Mouse (Mus musculus): Measurements from ENCODE around the gene Ndufb5. TPM values are rescaled to one million over a fixed set of nuclear protein-coding genes. Genes with fewer than 3 reads are reported as not detected.
"Not testable (repeated sequence)": the region's sequence is repeated elsewhere in the genome, so short reads cannot be mapped to it uniquely, and the experiment has no call there.

The Ndufb5 gene
- polyA plus RNA-seq, 1 experiment from 2014 or later = 282 TPM

DNA sequence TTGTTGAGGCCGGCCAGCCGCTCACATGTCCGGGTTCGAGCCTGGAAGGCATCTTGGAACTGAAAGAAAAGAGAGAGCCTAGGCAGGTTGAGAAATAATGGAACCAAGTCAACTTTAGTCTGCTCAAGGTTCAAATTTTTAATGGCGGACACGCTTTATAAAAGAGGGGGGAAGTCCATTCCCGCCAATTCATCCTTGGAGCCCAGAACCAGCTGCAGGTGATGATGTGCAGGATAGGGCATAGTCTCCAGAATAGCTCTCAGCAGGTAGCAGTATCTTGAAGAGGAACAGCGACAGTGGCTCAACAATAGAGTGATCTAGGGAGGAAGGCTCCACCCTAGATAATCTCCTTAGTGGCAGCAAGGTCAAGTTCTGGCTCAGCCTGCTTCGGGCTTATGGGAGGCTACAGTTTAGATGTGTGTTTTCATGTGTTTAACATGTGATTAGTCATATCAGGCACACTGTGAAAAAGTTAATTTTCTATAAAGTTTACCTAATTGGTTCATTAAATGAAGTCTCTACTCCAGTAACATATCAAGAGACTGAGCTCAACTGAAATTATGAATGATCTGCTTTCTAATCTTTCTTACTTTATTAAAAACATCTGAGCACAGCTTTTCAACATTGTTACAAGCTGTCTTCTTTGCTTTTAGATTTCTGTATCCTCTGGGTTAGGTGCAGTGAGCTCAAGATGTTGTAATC is 31.0 kb upstream of the Ndufb5 start, which contains the start of gene Actl6a:
TSS of gene Actl6a (plus strand) at position 652 of the 702 bp plus-strand sequence.
- H3K9me3 ChIP-seq; H3K9ac ChIP-seq (replicated peaks); H3K4me2 ChIP-seq (replicated peaks); ATAC-seq (ENCODE audit: low FRiP score, low read depth); H3K27me3 ChIP-seq; H3K4me3 ChIP-seq; H3K4me1 ChIP-seq; H3K27ac ChIP-seq (replicated peaks); H3K36me3 ChIP-seq: not testable (repeated sequence)
- WGBS = 81% methylated on average over 9 of the region's 9 CpGs

- no peak overlapping the region for H3K27ac ChIP-seq (replicated peaks)
- no peak overlapping the region for H3K9ac ChIP-seq (replicated peaks)
- H3K4me1 ChIP-seq = peaks cover 8% of the 10 kb centered on the region
- peak overlapping the region; percentile 94 for H3K4me3 ChIP-seq
- H3K36me3 ChIP-seq = peaks cover 15% of the 10 kb centered on the region
- H3K27me3 ChIP-seq = no peaks in the 10 kb centered on the region
- peak overlapping the region; percentile 78 for H3K4me2 ChIP-seq (replicated peaks)
- WGBS = 2% methylated on average over 4 of the region's 4 CpGs
- no peaks in the 10 kb centered on the region for H3K9me3 ChIP-seq
- no peak for ATAC-seq (ENCODE audit: low FRiP score, low read depth)
Measured at GRCm38 (mm10) chr3:32708052-32708367, 28.8 kb upstream of the Ndufb5 start.

DNA sequence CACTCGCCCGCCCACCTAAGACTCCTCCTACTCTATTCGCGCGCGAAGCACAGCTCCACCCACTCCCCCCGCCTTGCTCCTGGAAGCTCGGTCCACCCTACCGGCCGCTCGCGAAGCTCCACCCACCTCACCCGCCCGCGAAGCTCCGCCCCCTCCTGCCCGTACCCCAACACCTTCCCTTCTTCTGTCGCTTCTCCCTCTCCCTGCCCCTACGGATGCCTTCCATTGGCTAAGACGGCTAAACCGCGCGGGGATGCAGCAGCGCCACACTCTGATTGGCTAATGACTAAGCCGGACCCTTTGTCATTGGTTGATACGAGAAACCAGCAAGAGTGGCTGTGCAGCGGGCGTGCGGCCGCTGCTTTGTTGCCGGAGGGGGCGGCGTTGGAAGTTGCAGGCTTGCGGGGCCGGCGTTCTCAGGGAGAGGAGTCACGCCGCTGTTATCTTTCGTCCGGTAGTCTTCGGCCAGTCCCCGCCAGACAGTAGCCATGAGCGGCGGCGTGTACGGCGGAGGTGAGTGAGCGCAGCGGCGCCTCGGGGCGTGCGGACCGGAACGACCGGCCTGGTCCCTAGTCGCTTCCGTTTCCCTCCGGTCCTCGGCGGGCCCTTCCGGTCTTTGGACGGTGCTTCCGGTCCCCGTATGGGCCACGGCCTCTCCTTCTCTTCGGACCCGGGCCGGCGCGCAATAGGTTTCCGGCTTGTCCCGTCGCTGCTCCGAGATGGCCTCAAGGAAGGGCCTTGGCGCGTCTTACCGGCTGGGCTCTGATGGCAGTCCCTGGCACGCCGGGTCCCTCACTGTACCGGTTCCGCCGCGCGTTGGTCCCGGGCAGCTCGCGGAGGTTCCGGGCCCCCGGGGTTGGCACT is 28.2 kb upstream of the Ndufb5 start:
- peak overlapping the region; percentile 92 for H3K9ac ChIP-seq (replicated peaks)
- peak overlapping the region; percentile 78 for H3K4me2 ChIP-seq (replicated peaks)
- H3K27me3 ChIP-seq = no peaks in the 10 kb centered on the region
- peak overlapping the region; percentile 94 for H3K4me3 ChIP-seq
- peak overlapping the region; percentile 91 for H3K27ac ChIP-seq (replicated peaks)
- under 1% methylated on average over 88 of the region's 90 CpGs for WGBS
- ATAC-seq (ENCODE audit: low FRiP score, low read depth) = peak; percentile 100
- peaks cover 21% of the 10 kb centered on the region for H3K36me3 ChIP-seq
- H3K4me1 ChIP-seq = peaks cover 8% of the 10 kb centered on the region
- no peaks in the 10 kb centered on the region for H3K9me3 ChIP-seq

DNA sequence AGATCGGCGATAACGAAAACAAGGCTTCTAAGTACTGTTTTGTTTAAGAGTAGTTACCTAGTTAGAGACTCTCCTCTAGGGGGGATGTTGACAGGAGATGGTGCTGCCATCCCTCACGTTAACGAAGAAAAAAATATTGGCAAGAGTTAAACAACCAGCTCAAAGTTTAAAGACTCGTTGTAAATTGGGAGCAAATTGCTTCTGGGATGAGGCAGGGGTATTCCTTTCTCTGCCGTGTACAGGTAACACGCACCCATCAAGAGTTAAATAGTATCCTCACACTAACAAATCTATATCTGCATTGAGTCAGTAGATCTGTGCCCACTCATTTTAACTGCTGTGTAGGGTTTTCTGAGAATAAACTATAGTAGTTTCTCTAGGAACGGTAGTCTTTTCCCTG is 27.4 kb upstream of the Ndufb5 start:
- WGBS = 7% methylated on average over 9 of the region's 9 CpGs
- no peaks in the 10 kb centered on the region for H3K27me3 ChIP-seq
- peak overlapping the region; percentile 91 for H3K27ac ChIP-seq (replicated peaks)
- peak overlapping the region; percentile 94 for H3K4me3 ChIP-seq
- H3K4me1 ChIP-seq = peaks cover 8% of the 10 kb centered on the region
- H3K9me3 ChIP-seq = no peaks in the 10 kb centered on the region
- H3K36me3 ChIP-seq = peaks cover 29% of the 10 kb centered on the region
- H3K9ac ChIP-seq (replicated peaks) = peak overlapping the region; percentile 92
- ATAC-seq (ENCODE audit: low FRiP score, low read depth) = no peak
- H3K4me2 ChIP-seq (replicated peaks) = peak overlapping the region; percentile 78

DNA sequence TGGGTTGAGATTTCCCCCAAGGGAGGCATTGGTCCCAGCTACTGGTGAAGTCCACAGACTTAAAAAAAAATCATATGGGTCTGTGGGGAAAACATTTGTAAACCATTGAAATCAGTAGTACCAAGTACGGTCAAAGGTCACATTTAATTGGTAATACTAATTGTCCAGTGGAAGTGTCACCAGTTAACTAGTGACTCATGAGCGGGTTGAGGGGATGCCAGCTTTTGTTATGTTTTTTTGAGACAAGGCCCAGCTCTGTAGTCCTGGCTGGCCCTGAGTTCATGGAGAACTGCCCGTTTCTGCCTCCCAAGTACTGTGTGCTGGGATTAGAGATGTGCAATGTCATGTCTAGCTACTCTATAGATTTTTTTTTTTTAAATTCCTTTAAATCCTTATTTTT is 23.1 kb upstream of the Ndufb5 start:
- Histone ChIP-seq H3K36me3 (peaks cover 71% of the 10 kb centered on the region), H3K4me3 (no peak overlapping the region), H3K9ac (replicated peaks) (no peak overlapping the region), H3K27me3 (no peaks in the 10 kb centered on the region), H3K9me3 (no peaks in the 10 kb centered on the region), H3K4me2 (replicated peaks) (no peak overlapping the region), H3K4me1 (peaks cover 8% of the 10 kb centered on the region), H3K27ac (replicated peaks) (no peak overlapping the region)
- 96% methylated on average over 3 of the region's 3 CpGs for WGBS
- no peak for ATAC-seq (ENCODE audit: low FRiP score, low read depth)

- H3K4me1 ChIP-seq; ATAC-seq (ENCODE audit: low FRiP score, low read depth); H3K4me3 ChIP-seq; H3K9ac ChIP-seq (replicated peaks); H3K4me2 ChIP-seq (replicated peaks); H3K9me3 ChIP-seq; H3K27me3 ChIP-seq; H3K27ac ChIP-seq (replicated peaks): not testable (repeated sequence)
- H3K36me3 ChIP-seq = peaks cover 97% of the 10 kb centered on the region
- WGBS = 96% methylated on average over 6 of the region's 6 CpGs
Measured at GRCm38 (mm10) chr3:32717403-32717802, 19.4 kb upstream of the Ndufb5 start.

DNA sequence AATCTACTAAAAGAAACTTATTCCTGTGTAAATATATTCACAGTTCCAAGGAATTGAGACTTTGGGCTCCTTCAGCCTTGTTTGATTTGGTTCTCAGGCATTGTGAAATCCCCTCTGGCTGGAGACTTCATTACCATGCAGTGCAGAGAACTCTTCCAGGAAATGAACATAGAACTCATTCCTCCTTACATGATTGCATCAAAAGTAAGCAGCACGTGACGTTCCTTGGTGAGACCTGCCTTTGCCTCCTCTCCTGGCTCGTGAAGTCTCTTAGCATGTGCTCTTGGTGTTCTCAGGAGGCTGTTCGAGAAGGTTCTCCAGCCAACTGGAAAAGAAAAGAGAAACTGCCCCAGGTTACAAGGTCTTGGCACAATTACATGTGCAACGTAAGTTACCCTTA is 18.5 kb upstream of the Ndufb5 start:
- H3K27me3 ChIP-seq = no peaks in the 10 kb centered on the region
- peaks cover 97% of the 10 kb centered on the region for H3K36me3 ChIP-seq
- H3K9me3 ChIP-seq = no peaks in the 10 kb centered on the region
- H3K9ac ChIP-seq (replicated peaks) = no peak overlapping the region
- WGBS = 94% methylated on average over 5 of the region's 5 CpGs
- no peak overlapping the region for H3K4me3 ChIP-seq
- no peak overlapping the region for H3K27ac ChIP-seq (replicated peaks)
- no peak overlapping the region for H3K4me2 ChIP-seq (replicated peaks)
- no peak for ATAC-seq (ENCODE audit: low FRiP score, low read depth)
- no peaks in the 10 kb centered on the region for H3K4me1 ChIP-seq

DNA sequence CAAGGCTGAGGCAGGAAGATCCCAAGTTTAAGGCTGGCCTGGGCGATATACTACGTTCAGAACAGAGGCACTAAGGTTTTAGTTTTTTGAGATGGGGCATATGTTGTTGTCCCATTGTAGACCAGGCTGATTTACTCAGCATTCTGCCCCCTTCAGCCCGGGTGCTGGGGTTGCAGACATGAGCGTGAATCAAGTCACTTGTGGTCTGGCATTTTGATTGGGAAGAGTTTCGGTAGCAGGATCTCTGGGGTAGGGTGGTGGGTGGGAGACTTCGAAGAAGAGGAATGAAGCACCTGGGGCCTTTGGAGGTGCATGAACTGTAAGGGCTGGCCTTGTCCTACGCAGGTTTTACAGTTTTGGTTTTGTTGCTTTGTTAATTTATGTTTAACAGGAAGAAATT is 12.6 kb upstream of the Ndufb5 start:
- H3K4me3 ChIP-seq = no peak overlapping the region
- no peak overlapping the region for H3K4me2 ChIP-seq (replicated peaks)
- H3K9ac ChIP-seq (replicated peaks) = no peak overlapping the region
- H3K36me3 ChIP-seq = peaks cover 89% of the 10 kb centered on the region
- ATAC-seq (ENCODE audit: low FRiP score, low read depth) = no peak
- no peaks in the 10 kb centered on the region for H3K4me1 ChIP-seq
- no peak overlapping the region for H3K27ac ChIP-seq (replicated peaks)
- H3K9me3 ChIP-seq = no peaks in the 10 kb centered on the region
- 95% methylated on average over 7 of the region's 7 CpGs for WGBS
- no peaks in the 10 kb centered on the region for H3K27me3 ChIP-seq

DNA sequence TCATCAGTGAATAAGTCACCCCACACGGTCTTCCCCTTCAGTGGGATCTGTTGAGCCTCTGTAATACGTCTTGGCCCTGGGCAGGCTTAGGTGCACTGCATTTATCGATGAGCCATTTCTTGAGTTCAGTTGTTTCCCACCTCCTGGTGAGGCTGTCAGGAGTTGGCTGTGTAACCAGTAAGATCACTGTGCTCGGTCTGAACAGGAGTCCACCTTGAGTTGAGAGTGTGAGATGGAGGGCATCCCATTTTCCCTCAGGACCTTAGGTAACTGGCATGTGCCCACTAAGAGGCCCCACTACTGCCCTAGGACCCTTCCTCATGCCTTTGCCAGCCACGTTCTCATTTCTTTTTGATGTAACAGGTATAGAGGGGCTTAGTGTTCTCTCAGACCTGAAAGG is 10.8 kb upstream of the Ndufb5 start:
- no peaks in the 10 kb centered on the region for H3K4me1 ChIP-seq
- 93% methylated on average over 5 of the region's 5 CpGs for WGBS
- H3K9me3 ChIP-seq = no peaks in the 10 kb centered on the region
- H3K9ac ChIP-seq (replicated peaks) = no peak overlapping the region
- H3K4me2 ChIP-seq (replicated peaks) = no peak overlapping the region
- no peak overlapping the region for H3K27ac ChIP-seq (replicated peaks)
- no peak for ATAC-seq (ENCODE audit: low FRiP score, low read depth)
- no peak overlapping the region for H3K4me3 ChIP-seq
- H3K27me3 ChIP-seq = no peaks in the 10 kb centered on the region
- H3K36me3 ChIP-seq = peaks cover 89% of the 10 kb centered on the region

DNA sequence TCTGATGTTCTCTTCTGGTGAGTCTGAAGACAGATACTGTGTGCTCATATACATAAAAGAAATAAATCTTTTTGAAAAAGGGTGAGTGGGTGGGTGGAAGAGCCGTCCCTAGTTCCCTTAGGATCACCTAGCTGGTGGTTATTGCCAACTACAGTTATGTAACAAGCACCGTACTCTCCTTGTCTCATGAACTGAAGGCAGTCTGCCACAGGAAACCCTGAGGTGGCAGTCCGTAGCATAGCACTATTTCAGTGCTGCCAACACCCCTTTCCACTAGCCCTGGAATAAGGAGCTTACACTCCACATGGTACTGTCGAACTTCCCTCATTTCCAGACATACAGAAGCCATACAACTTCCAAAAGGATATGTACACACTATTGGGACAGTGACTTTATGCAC is 8.9 kb upstream of the Ndufb5 start:
- H3K9ac ChIP-seq (replicated peaks) = no peak overlapping the region
- no peaks in the 10 kb centered on the region for H3K9me3 ChIP-seq
- WGBS = 94% methylated on average over 4 of the region's 4 CpGs
- no peak overlapping the region for H3K4me2 ChIP-seq (replicated peaks)
- peaks cover 87% of the 10 kb centered on the region for H3K36me3 ChIP-seq
- no peaks in the 10 kb centered on the region for H3K27me3 ChIP-seq
- H3K4me1 ChIP-seq = no peaks in the 10 kb centered on the region
- H3K27ac ChIP-seq (replicated peaks) = no peak overlapping the region
- no peak for ATAC-seq (ENCODE audit: low FRiP score, low read depth)
- no peak overlapping the region for H3K4me3 ChIP-seq

- no peaks in the 10 kb centered on the region for H3K27me3 ChIP-seq
- peak within 1 kb of the TSS; percentile 82 for H3K4me2 ChIP-seq (replicated peaks)
- H3K36me3 ChIP-seq = peaks cover 18% of the 10 kb centered on the region
- no peaks in the 10 kb centered on the region for H3K9me3 ChIP-seq
- H3K9ac ChIP-seq (replicated peaks) = peak within 1 kb of the TSS; percentile 83
- no peak; the same call in 1 of the 2 replicates for ATAC-seq (ENCODE audit: low FRiP score, low read depth)
- H3K4me1 ChIP-seq = peaks cover 21% of the 10 kb centered on the region
- H3K27ac ChIP-seq (replicated peaks) = peak within 1 kb of the TSS; percentile 75
- WGBS = under 1% methylated on average over 31 of the region's 31 CpGs
- H3K4me3 ChIP-seq = peak within 1 kb of the TSS; percentile 78
Measured at GRCm38 (mm10) chr3:32737172-32737655, 424 bp downstream of the Ndufb5 start, which contains the start of gene Mrpl47. TSS of gene Mrpl47 (minus strand) at chr3:32737605.

- H3K9me3 ChIP-seq = no peaks in the 10 kb centered on the region
- WGBS = 95% methylated on average over 5 of the region's 5 CpGs
- ATAC-seq (ENCODE audit: low FRiP score, low read depth) = no peak
- no peaks in the 10 kb centered on the region for H3K27me3 ChIP-seq
- H3K4me3 ChIP-seq = 0 out of 2 replicates have a peak overlapping the region, but pooled peaks have one; percentile 78
- H3K36me3 ChIP-seq = peaks cover 14% of the 10 kb centered on the region; the same call in 1 of the 2 replicates
- H3K9ac ChIP-seq (replicated peaks) = no peak overlapping the region
- H3K4me1 ChIP-seq = peaks cover 21% of the 10 kb centered on the region
- H3K4me2 ChIP-seq (replicated peaks) = peak overlapping the region; percentile 82; the same call in 1 of the 2 replicates
- no peak overlapping the region for H3K27ac ChIP-seq (replicated peaks)
Measured at GRCm38 (mm10) chr3:32738549-32738948, 1.8 kb downstream of the Ndufb5 start.

All from midbrain, embryonic 12.5 days (tissue).